Mouse (Mus musculus): ENCODE measurements around the gene Aggf1.
A peak's percentile ranks its signal among the peaks of the same experiment; 100 is the strongest.
"Not testable (repeated sequence)": the region's sequence is repeated elsewhere in the genome, so short reads cannot be mapped to it uniquely, and the experiment has no call there.

The Aggf1 gene

GRCm38 (mm10) chr13:95374701-95375553 is at the start of gene Aggf1:
TSS of gene Aggf1 (minus strand) at chr13:95375352.
- DNase-seq (ENCODE audit: low spot score): peak; percentile 91

- DNase-seq (ENCODE audit: low spot score): no peak
Measured at GRCm38 (mm10) chr13:95424932-95425331, 49.8 kb upstream of the Aggf1 start.

DNA sequence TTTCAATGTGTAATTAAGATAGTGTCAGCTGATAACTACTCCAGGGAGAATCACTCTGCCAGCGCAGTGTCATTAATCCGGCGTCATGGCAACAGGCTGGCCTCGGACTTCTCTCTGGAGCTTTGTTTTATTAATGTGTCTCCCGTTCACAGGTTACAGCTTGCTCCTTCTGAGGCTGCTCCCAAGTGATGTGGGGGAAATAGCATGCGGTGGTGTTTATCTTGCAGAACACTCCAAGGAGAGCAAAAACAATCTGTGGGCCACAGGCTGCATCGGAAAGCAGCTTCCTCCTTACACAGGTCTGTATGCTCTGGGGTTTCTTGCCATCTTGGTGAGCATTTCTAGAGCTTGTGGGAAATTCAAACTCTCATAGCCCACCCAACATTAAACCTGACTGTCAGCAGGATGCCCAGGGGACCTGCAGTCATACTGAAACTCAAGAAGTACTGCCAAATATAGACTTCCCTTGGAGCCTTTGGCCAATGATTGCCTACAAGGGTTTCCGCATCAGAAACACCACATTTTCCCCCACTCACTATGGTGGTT is 44.1 kb upstream of the Aggf1 start:
- no peak for DNase-seq (ENCODE audit: low spot score)

DNA sequence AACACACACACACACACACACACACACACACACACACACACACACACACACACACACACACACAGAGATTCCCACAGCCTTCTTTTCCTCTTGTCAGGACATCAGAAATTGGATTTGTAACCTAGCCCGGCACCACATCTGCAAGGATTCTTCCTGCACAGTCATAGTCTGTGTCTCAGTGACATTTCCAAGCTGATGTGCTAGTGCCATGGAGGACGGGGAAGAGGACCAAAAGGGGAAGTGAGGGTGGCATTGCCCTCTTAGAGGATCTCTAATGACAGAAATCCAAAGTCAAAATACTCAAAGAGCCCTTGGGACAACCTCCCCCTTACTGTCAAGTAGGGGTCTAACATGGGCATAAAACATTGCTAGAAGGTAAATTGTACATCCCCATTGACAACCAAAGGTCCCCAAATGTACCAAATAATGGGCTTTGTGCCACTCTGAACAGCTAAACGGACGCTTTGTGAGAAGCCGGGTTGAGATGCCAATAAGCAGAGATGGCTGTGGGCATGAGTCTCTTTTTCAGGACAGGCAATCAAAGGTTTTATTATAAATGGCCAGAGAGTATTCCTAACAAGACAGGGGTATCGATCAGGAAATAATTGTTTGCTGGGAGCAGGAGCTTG is 43.5 kb upstream of the Aggf1 start:
- DNase-seq (ENCODE audit: low spot score): no peak

DNA sequence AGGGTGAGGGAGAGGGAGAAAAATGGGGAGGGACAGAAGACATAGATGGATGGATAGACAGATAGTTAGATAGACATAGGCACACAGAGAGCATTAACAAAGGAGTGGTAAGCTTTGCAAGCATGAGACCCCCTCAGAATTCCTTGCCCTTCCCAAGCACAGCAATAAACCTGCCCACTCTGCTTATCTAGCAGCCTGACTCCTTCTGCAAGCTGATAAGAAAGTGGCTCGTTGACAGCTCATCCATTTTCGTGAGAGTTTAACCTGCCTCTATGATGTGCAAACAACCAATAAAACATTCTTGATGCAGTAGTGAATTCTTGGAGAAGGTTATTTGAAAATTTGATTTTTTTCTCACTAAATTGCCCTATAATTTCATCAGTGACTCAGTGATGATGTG is 37.1 kb upstream of the Aggf1 start:
- no peak for DNase-seq (ENCODE audit: low spot score)

GRCm38 (mm10) chr13:95393242-95393641 is 18.1 kb upstream of the Aggf1 start:
- DNase-seq (ENCODE audit: low spot score): no peak

DNA sequence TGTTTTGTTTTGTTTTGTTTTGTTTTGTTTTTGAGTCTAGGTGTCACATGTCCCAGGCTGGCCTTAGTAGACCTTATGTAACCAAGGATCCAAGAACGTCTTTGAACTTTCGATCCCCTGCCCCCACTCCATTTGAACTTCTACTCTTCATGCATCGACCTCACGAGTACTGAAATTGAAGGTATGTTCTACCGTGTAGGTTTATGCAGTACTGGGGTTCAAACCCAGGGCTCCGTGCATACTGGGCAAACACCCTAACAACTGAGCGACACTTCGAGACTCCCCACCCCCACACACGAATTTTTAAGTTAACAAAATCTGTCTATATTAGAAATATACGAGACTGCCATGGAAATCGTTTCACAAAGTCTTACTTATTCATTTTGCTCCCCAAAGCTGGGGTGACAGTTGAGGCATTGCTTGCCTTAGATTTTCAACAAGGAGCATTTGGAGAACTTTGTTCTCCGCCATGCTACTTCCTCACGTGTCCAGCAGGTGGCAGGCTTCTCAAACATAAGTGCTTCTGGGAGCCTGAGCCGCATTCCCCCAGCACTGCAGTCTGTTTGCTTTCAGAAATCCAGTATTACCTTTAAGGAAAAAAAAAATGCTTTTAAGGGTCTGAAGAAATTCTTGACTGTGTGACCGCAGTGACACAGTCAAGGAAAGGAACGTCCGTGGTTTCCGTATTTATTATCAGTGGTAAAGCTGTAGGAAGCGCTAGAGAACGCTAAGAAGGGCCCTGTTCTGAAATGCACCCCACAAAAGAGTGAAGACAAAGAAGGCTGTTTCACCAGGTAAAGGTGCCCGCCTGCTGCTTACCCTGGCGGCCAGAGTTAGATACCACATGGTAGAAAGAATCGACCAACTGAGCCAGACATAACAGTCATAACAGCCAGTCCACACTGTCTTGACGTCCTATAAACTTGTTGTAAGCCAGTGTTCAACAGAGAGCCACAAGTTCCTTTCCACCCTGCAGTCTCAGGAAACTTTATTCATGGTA is 15.0 kb upstream of the Aggf1 start:
- DNase-seq (ENCODE audit: low spot score): peak; percentile 89

DNA sequence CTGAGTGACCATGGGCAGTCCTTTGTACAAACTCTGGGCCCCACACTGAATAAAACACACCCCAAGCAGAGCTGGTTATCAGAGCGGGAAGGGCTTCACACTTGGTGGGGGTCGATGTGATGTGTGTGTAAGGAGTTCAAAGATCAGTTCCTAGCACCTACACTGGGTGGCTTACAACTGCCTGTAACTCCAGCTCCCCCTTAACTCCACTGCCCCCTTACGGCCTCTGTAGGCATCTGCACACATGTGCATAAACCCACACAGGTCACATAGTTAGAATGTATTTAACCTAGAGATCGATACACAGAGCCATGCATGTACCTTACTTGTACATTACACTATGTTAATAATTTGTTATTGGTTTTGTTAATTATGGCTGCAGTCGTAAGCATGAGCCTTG is 13.1 kb upstream of the Aggf1 start:
- DNase-seq (ENCODE audit: low spot score): no peak

DNA sequence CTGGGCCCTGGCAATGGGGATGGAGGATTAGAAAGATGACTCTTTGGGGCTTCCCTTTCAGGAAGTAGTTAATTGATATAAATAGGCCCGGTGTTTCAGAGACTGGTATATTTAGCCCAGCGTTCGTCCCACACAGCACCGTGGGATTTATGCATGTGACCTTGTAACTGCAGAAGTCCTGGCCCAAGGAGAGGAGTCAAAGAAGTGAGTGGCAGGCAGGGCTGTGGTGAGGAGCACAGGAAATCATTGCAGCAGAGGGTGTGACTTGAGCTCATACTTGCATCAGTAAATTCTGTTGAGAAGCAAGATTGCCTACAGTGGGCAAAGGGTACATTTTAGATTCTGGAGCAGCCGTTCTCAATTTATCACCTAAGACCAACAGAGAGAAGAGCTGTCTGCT is 7.3 kb upstream of the Aggf1 start:
- no peak for DNase-seq (ENCODE audit: low spot score)

DNA sequence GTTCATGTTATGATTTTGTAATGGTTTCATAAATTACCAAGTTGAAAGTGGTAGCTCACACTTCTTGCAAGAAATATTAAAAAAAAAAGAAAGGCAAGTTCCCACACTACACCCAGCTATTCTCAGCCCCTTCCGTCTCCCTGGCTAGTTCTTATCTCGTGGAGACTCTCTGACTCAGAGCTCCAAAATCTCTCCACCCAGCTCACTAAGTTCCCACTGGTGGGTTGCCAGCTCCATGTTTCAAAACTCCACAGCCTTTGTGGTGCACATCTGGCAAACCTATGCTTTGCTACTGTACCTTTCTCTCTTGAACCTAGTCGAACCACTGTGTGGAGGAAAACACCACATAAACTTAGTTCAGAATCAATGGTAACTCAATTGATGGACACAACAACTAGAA is 3.5 kb upstream of the Aggf1 start:
- DNase-seq (ENCODE audit: low spot score): no peak

DNA sequence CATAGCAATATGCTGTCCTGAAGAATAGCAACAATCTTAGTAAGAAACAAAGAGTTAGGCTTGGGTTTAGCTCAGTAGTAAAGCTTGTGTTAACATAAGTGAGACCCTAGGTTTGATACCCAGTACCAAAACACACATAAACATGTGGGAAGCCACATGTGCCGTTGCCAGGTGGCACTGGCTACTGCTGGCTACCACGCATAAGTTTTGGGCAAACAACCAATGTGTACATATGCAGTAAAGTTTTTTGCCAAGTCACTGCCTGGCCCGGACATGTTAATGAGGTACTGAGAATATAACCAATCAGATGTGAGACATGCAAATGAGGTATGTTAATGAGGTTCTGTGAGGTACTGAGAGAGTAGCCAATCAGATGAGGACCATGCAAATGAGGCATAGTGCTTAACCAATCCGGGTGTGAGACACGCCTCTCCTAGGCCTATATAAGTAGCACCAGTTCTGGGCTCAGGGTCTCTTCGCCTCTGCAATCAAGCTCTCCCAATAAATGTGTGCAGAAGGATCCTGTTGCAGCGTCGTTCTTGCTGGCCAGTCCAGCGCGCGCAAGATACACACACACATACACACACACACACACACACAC is 1.6 kb upstream of the Aggf1 start:
- DNase-seq (ENCODE audit: low spot score): not testable (repeated sequence)

DNA sequence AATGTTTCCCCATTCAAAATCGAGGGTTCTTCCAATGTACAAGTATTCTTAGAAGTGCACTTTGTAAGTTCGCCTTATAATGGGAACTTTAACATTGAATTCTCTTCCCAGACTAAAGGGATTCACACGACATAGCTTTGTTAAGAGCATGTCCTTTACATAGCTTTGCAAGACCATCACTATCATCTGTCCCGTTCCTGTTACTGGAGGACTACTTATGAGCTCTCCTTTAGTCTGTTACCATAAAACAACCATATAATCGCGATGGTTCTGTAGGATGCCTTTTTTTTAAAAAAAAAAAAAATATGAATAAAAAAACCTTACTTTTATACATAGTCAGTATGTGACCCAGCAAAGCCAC is 382 bp upstream of the Aggf1 start:
- no peak for DNase-seq (ENCODE audit: low spot score)

GRCm38 (mm10) chr13:95366356-95366755 is 8.8 kb downstream of the Aggf1 start:
- no peak for DNase-seq (ENCODE audit: low spot score)

- DNase-seq (ENCODE audit: low spot score): no peak
Measured at GRCm38 (mm10) chr13:95363440-95363839, 11.7 kb downstream of the Aggf1 start.

DNA sequence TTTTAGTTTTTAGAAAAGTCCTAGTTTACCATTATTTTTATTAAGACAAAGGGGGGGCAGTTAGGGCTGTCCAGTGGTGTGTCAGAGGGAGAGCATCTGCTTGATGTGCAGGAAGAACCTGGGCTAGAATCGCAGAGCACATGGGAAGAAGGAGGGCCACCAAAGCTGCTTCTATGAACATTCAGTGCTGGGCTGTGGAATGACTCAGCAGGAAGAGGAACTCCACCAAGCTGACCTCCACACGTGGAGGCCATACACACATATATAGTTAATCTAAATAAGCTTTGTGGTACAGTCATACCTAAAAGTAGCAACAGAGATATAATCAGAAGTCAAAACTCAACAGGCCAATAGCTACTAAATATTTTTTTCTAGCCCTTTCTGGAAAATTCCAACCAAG is 16.9 kb downstream of the Aggf1 start:
- DNase-seq (ENCODE audit: low spot score): no peak

DNA sequence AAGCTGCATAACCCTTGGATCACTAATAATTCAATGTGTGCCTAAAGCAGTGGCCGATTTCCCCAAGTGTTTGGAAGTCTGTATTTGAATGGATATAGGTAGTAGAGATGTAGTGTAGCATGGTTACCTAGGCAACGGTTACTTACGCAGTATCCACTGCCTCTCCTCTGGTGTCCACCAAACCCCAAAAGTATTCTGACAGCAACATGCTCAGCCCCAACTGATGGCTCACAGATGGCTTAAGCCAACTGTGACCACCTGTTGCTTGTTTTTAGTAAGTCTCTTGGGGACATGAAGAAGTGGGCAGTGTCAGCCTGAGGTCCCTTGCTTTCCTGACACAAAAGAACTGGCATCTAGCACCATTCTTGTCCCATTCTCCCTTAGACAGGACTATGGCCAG is 26.7 kb downstream of the Aggf1 start:
- DNase-seq (ENCODE audit: low spot score): no peak

DNA sequence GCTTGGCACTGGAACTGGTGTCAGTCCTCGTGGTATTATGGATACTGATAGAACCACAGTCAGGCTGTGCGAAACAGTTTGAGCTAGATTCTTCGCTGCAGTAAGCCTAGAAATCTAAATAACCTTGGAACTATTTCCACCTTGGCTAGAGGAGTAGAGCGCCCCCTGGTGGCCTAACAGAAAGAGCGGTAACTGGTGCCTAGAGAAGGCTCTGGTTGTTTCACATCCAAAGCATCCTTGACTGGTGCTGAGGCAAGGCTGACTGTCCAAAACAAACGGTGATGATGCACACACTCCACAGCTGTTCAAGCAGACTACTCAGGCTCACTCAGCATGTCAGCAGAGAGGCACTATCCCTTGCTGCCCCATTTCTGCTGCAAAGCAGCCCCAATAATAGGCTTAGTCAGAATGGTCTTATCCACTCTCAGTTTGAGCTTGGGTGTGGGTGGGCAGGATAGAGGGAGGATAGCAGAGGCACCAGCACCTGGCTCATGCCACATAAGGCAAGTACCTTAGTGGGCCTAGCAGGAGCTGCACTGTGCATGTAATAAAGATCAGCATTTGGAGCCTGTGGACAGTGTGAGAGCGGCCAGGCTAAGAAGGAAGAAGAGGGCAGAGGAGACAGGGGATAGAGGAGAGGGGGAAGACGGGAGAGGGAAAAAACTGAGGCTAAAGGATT is 28.0 kb downstream of the Aggf1 start:
- peak; percentile 88 for DNase-seq (ENCODE audit: low spot score)

DNA sequence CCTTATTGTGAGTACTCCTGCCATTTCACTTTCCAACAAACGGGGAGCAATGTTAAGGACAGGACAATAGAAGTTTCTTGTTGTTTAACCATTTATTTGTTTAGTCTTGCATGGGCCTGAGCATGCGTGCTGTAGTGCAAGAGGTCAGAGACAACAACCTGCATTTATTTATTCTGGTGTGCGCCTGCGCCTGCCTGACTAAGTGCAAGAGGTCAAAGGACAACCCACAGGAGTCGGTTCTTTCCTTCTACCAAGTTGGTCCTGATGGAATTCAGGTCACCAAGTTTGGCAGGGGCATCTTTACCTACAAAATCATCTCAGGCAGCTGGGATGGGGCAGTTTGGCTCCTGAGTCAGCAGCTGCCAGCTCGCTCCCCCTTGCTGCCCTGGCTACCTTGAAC is 29.3 kb downstream of the Aggf1 start:
- DNase-seq (ENCODE audit: low spot score): no peak

- no peak for DNase-seq (ENCODE audit: low spot score)
Measured at GRCm38 (mm10) chr13:95343470-95343869, 31.7 kb downstream of the Aggf1 start.

DNA sequence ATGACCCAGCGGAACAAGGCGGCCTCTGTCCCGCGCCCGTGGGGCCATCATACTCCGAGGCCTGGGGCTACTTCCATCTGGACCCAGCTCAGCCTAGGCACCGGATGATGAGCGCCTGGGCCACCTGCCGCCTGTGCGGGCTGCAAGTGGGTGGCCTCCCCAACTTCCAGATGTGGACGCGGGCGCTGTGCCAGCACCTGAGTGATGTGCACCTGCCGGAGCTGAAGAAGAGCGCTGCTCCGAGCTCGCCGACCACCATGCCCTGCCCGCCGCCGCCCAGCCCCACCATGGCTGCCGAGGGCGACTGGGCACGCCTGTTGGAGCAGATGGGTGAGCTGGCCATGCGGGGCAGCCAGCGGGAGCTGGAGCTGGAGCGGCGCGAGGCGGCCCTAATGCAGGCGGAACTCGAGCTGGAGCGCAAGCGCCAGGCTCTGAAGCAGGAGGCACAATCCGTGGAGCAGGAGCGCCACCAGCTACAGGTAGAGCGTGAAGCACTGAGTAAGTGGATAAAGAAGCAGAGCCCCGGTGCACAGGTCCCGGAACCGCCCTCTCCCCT is 39.0 kb downstream of the Aggf1 start:
- peak; percentile 57 for DNase-seq (ENCODE audit: low spot score)
